Mouse (Mus musculus): ENCODE measurements around the gene Vmn2r78.
"Not testable (repeated sequence)": the region's sequence is repeated elsewhere in the genome, so short reads cannot be mapped to it uniquely, and the experiment has no call there.

The Vmn2r78 gene

DNA sequence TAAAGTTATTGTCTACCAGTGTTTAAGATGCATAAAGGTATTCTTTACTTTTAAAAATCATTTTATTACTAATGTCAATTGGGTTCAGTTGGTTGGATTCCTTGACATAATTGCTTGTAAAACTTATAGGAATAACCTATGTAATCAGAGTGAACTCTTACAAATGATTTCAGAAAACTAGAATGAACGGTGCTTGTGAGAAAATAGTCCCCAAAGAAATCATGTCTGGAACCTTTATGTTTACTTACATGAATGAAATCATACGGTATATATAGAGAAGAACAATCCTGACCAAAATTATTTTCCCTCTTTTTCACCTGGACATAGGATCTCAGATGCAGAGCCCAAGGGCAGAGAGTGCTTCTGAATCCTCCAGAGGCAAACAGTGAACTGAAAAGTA, at the start of gene Vmn2r78:
TSS of gene Vmn2r78 (plus strand) at position 301 of the 400 bp plus-strand sequence.
- not testable (repeated sequence) for DNase-seq (ENCODE audit: low read depth, low spot score)

- no peak for DNase-seq (ENCODE audit: low read depth, low spot score)
These were observed 25.1 kb upstream of the Vmn2r78 start for GRCm38 (mm10) chr7:86889470-86890469.

DNA sequence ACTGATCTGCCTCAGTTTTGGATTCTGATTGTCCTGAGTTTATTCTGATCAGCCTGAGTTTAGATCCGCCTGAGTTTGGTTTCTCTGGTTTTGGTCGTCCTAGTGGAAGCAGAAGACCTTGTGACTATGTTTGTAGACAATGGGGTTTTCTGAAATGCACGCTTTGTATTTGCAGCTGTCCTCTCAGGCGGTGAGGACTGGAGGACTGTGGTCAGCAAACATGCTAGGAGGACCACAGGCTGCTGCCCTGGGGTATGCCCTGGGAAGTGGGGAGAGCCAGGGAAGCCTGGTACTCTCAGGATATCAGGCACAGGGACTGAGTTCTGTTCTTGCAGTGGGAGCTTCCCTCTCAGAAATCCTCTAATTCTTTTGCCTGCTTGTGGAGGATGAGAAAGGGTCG, 22.4 kb downstream of the Vmn2r78 start:
- DNase-seq (ENCODE audit: low read depth, low spot score), result no peak

- no peak for DNase-seq (ENCODE audit: low read depth, low spot score)
These were observed 79.8 kb downstream of the Vmn2r78 start for GRCm38 (mm10) chr7:86994700-86995099.

GRCm38 (mm10) chr7:86995815-86996214, 80.9 kb downstream of the Vmn2r78 start, which contains the start of gene Vmn2r79:
Gene Vmn2r79 (plus strand): TSS chr7:86996115.
- DNase-seq (ENCODE audit: low read depth, low spot score), result not testable (repeated sequence)

All from forelimb bud, embryonic 11.5 days (tissue).